Mouse (Mus musculus) lung, embryonic 14.5 days (tissue): ENCODE results near the gene Lrrc1. TPM values are rescaled to one million over a fixed set of nuclear protein-coding genes. Genes with fewer than 3 reads are reported as not detected.

Experiments
- ATAC-seq: fragments of 200-750 bp; cut with Nextera tagmentation; 2 replicates; pipeline ENCODE4 v1.8.0; 2017; ENCODE audit warnings: mild to moderate bottlenecking, moderate TSS enrichment, moderate library complexity; ENCODE audit not compliant: insufficient read depth
- DNase-seq: peaks from one replicate; pipeline ENCODE4 v3.0.0-alpha.2; 2015
- H3K27ac ChIP-seq: fragments of 300-500 bp; sonication (generic); 2 replicates; pipeline ENCODE4 v1.5.1; 2014; ENCODE audit warnings: low read depth, mild to moderate bottlenecking, moderate library complexity
- H3K27me3 ChIP-seq: fragments of 300-500 bp; sonication (generic); 2 replicates; pipeline ENCODE4 v1.6.1; 2014; ENCODE audit warnings: low read length, control low read depth; ENCODE audit not compliant: insufficient read depth
- H3K36me3 ChIP-seq: fragments of 300-500 bp; sonication (generic); 2 replicates; pipeline ENCODE4 v1.6.1; 2014; ENCODE audit warnings: control low read depth; ENCODE audit not compliant: insufficient read depth
- H3K4me1 ChIP-seq: fragments of 300-500 bp; sonication (generic); 2 replicates; pipeline ENCODE4 v1.6.1; 2014; ENCODE audit warnings: antibody characterized with exemption, control low read depth; ENCODE audit not compliant: insufficient read depth
- H3K4me2 ChIP-seq: fragments of 300-500 bp; sonication (generic); 2 replicates; pipeline ENCODE4 v1.6.1; 2014; ENCODE audit warnings: mild to moderate bottlenecking
- H3K4me3 ChIP-seq: fragments of 300-500 bp; sonication (generic); 2 replicates; pipeline ENCODE4 v1.5.1; 2014; ENCODE audit warnings: low read depth, low read length
- H3K9ac ChIP-seq: fragments of 300-500 bp; sonication (generic); 2 replicates; pipeline ENCODE4 v1.6.1; 2014
- H3K9me3 ChIP-seq: fragments of 300-500 bp; sonication (generic); 2 replicates; pipeline ENCODE4 v1.6.1; 2016; ENCODE audit warnings: low read depth, low read length, control low read depth
- CTCF ChIP-seq: IDR thresholded peaks from 2 replicates; pipeline ENCODE4 v1.5.1; 2016; ENCODE audit warnings: antibody characterized with exemption, low read depth
- WGBS: fragments of 180-500 bp; shearing (Covaris S2); extraction: QIAGEN DNeasy Blood & Tissue Kit; methylation state at CpG from one replicate; pipeline ENCODE4 v1.1.7; 2014; 5-methylcytosine and 5-hydroxymethylcytosine counted together
- polyA plus RNA-seq: library from polyadenylated mRNA; unstranded; fragments of >200 nt; fragmentation: Nextera tagmentation; extraction: Ambion mirVana; gene quantifications from 2 replicates; pipeline ENCODE4 v1.2.1, GENCODE M21; 2014

Gene Lrrc1
- polyA plus RNA-seq, 1 experiment from 2014 or later = 9.5 TPM

DNA sequence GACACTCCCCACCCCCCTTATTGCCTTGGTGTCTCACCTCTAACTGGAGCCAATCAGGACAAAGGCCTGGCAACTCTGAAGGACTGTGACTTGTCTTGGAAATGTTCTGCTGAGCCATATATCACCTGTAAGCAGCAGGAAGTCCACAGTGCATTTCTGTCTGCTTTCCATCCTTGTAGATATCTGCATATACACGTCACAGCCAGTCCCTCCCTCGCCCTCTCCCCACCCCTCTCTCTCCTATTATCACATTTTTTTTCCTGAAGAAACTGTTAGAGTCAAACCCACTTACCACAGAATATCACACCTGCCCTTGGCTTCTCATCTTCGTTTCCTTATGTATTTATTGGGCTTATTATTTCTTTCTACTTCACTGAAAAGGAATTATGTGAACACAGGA, 13.3 kb upstream of the Lrrc1 start:
- H3K36me3 ChIP-seq = no peaks in the 10 kb centered on the region
- no peaks in the 10 kb centered on the region for H3K4me1 ChIP-seq
- H3K4me3 ChIP-seq = no peak overlapping the region
- TF ChIP-seq CTCF = no peak
- no peak overlapping the region for H3K4me2 ChIP-seq
- no peak overlapping the region for H3K9ac ChIP-seq
- no peak overlapping the region for H3K27ac ChIP-seq
- WGBS = 55% methylated on average over 3 of the region's 3 CpGs
- DNase-seq (no peak), ATAC-seq (no peak)
- H3K27me3 ChIP-seq = no peaks in the 10 kb centered on the region
- peaks cover 7% of the 10 kb centered on the region; the same call in 1 of the 2 replicates for H3K9me3 ChIP-seq

DNA sequence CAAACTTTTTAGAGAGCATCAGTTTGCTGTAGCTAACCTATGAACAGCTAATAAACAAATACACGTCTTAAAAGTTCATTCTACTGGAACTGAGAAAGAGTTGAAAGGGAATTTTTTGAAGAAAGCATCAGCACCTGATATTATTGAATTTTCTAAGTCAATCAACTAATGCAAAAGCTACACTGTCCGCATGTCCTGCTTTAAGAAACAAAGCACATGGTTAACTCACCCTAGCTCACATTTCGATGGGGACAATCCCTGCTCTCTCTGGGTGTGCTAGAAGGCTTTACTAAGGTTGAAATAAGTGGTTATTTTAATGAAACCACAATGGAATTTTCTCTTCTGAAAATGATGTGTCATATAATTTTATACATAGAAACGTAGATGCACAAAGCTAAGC, 12.5 kb upstream of the Lrrc1 start:
- Histone ChIP-seq H3K27ac (no peak overlapping the region), H3K27me3 (no peaks in the 10 kb centered on the region), H3K4me3 (no peak overlapping the region), H3K4me1 (no peaks in the 10 kb centered on the region), H3K9ac (no peak overlapping the region), H3K36me3 (no peaks in the 10 kb centered on the region), H3K9me3 (no peaks in the 10 kb centered on the region), H3K4me2 (no peak overlapping the region)
- 71% methylated on average over 4 of the region's 4 CpGs for WGBS
- no peak for TF ChIP-seq CTCF
- DNase-seq (no peak), ATAC-seq (no peak)

DNA sequence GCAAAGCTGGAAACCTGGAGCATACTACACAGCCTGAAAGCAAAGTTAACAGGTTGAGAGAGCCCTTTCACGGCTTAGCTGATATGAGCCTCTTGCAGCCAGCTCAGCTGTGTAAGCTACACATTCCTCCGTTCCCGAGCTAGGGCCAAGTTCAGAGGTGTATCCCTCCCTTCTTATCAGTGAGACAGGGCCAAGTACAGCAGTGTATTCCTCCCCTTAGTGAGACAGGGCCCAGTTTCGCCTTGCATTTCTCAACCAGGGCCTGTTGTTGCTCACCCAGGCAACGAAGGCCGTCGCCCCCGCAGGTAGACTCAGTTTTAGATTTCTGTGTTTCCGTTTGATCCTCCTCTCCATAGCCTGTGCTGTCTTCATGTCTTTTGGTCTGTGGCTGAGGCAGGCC, 11.8 kb upstream of the Lrrc1 start:
- no peaks in the 10 kb centered on the region for H3K4me1 ChIP-seq
- no peak overlapping the region for H3K9ac ChIP-seq
- no peak for DNase-seq
- no peaks in the 10 kb centered on the region for H3K36me3 ChIP-seq
- 71% methylated on average over 9 of the region's 9 CpGs for WGBS
- H3K9me3 ChIP-seq = no peaks in the 10 kb centered on the region
- H3K27me3 ChIP-seq = no peaks in the 10 kb centered on the region
- no peak overlapping the region for H3K4me3 ChIP-seq
- TF ChIP-seq CTCF = no peak
- H3K27ac ChIP-seq = no peak overlapping the region
- no peak overlapping the region for H3K4me2 ChIP-seq
- no peak for ATAC-seq

DNA sequence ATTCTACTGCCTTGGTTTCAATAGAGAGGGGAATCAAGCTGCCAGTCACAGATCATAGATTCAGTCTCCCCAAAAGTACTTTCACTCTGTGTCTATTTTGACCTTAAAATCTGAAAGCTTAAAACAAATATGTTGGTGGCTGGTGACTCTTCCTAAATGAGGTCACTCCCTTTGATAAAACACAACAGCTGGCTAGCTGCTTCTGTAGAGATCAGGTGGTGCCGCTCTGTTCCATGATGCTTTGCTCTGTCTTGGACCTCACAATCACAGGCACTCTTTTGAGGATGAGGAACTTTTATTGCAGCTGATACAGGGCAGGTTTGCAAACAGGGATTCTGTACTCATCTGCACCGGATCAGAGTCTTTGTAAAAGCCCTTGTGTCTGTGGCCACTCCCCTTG, 8.8 kb upstream of the Lrrc1 start:
- ATAC-seq (no peak), DNase-seq (no peak)
- no peaks in the 10 kb centered on the region for H3K4me1 ChIP-seq
- no peak overlapping the region for H3K9ac ChIP-seq
- H3K27ac ChIP-seq = no peak overlapping the region
- TF ChIP-seq CTCF = no peak
- H3K36me3 ChIP-seq = no peaks in the 10 kb centered on the region
- H3K9me3 ChIP-seq = no peaks in the 10 kb centered on the region
- H3K4me3 ChIP-seq = no peak overlapping the region
- no peaks in the 10 kb centered on the region for H3K27me3 ChIP-seq
- 61% methylated on average over 2 of the region's 2 CpGs for WGBS
- H3K4me2 ChIP-seq = no peak overlapping the region

DNA sequence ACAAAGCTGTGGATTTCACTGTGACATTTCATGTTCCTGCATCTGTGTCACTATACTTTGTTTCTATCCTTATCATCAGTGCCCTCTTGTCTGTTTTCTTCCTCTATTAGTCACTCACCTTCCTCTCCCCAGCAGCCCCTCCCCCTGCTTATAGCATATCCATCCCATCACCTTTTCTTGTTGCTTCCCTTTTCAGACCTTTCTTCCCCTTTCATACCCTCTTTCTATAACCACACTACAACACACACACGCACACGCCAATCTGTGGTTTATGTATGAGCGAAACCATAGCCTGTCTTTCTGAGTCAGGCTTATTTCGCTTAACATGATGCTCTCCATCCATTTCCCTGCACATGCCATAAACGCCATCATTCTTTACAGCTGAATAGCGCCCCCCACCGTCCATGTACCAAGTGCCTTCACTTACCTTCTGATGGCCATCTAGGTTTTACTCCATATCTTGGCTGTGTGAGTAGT, 6.4 kb upstream of the Lrrc1 start:
- H3K4me2 ChIP-seq = no peak overlapping the region
- no peak overlapping the region for H3K4me3 ChIP-seq
- H3K9ac ChIP-seq = no peak overlapping the region
- DNase-seq = no peak
- no peaks in the 10 kb centered on the region for H3K4me1 ChIP-seq
- H3K27ac ChIP-seq = no peak overlapping the region
- TF ChIP-seq CTCF = peak; percentile 26; the same call in 1 of the 2 replicates
- H3K9me3 ChIP-seq = no peaks in the 10 kb centered on the region
- no peaks in the 10 kb centered on the region for H3K27me3 ChIP-seq
- no peaks in the 10 kb centered on the region for H3K36me3 ChIP-seq
- no peak for ATAC-seq
- 65% methylated on average over 7 of the region's 7 CpGs for WGBS

DNA sequence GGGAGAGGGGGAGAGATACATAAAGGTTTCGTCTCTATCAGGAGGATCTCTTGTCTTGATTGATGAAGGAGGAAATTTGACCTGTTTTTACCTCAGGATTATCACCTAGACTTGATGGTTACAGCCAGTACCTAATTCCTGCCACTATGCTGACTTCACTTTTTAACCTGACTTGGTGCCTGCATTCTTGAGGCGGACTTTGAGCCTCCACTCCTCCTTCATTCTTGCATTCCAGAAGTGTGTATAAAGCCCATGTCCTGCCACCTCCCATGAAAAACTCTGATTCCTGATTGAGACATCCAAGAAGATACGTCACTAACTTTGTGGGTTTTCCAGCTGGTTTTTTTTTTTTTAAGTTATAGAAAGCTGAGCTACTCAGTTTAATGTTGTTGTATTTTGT, 1.3 kb upstream of the Lrrc1 start:
- Histone ChIP-seq H3K4me1 (no peaks in the 10 kb centered on the region), H3K27ac (no peak overlapping the region), H3K27me3 (no peaks in the 10 kb centered on the region), H3K36me3 (no peaks in the 10 kb centered on the region), H3K4me2 (no peak overlapping the region), H3K9me3 (no peaks in the 10 kb centered on the region), H3K9ac (no peak overlapping the region), H3K4me3 (no peak overlapping the region)
- 45% methylated on average over 3 of the region's 3 CpGs for WGBS
- DNase-seq (peak; percentile 53), ATAC-seq (no peak)
- TF ChIP-seq CTCF = peak; percentile 54

DNA sequence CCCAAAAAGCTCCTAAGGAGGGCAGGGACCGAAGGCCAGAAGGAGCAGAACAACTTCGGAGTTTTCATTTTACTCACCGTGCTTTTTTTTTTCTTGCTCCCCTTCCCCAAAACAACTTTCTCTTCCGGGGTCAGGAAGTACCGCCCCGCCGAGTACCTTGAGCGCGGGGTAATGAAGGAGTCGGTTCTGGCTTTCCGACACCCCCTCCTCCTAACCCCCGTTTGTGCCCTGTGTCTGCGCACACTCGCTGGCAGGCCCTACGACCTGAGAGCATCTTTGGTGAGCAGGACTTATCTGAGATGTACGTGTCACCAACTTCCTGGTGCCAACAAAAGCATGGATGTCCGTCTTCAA, 375 bp upstream of the Lrrc1 start:
- Histone ChIP-seq H3K27ac (no peak overlapping the region), H3K4me1 (no peaks in the 10 kb centered on the region), H3K27me3 (no peaks in the 10 kb centered on the region), H3K9me3 (no peaks in the 10 kb centered on the region), H3K36me3 (no peaks in the 10 kb centered on the region), H3K4me3 (peak overlapping the region; percentile 71), H3K4me2 (peak overlapping the region; percentile 94), H3K9ac (peak overlapping the region; percentile 62)
- no peak for TF ChIP-seq CTCF
- DNase-seq (no peak), ATAC-seq (peak; percentile 42)
- WGBS = 0% methylated on average over 17 of the region's 17 CpGs
